27 mouse cellular contexts compared by ENCODE assay signal in genomic region chr13:73473746-73474145, GRCm38 (mm10). TPM values are rescaled to one million over a fixed set of nuclear protein-coding genes. Genes with fewer than 3 reads are reported as not detected.
A peak's percentile ranks its signal among the peaks of the same experiment; 100 is the strongest.
DNase-seq lines count a peak whose midpoint lies in the region; ATAC-seq and TF ChIP-seq lines count a peak whose summit lies in the region.
"Had no signal": no experiment of that assay in that cellular context is flagged by ENCODE, and none has a peak within 500 bp of the region (broad histone marks: within the 10 kb centered on the region; RNA-seq: fewer than 3 reads in every experiment).

No protein-coding gene starts in this region.

- DNase-seq in liver, embryonic 11.5 days (ENCODE audit: low spot score): no peak
- DNase-seq in liver: no peak
- no peak for DNase-seq in cerebellum, adult 9-10 months
- DNase-seq: adrenal gland, adult 2 months; adrenal gland, postnatal 36 days; gastrocnemius, adult 2 months; heart, adult 2 months; heart, postnatal 36 days; kidney, adult 9 months; kidney, postnatal 10 days; lung, postnatal 14 days; right cerebral cortex, postnatal 25 days; thymus, postnatal 14 days had no signal

- TF ChIP-seq CTCF in bone marrow, adult 2 months (IDR thresholded peaks at IDR 0.05; ENCODE audit: control insufficient read depth, insufficient read depth, low read length): no peak

- H3K4me1 ChIP-seq in erythroblast, embryonic 14.5 days (ENCODE audit: control insufficient read depth): peaks cover 100% of the 10 kb centered on the region
- peaks cover 86% of the 10 kb centered on the region for H3K4me1 ChIP-seq in liver, embryonic 11.5 days (replicated peaks; ENCODE audit: control insufficient read depth, insufficient read depth, low read length)
- peaks cover 20% of the 10 kb centered on the region for H3K4me1 ChIP-seq in bone marrow, adult 2 months (ENCODE audit: control insufficient read depth, insufficient read depth, low read length)
- H3K4me1 ChIP-seq in liver, embryonic 16.5 days (ENCODE audit: control insufficient read depth, low read depth, low read length): peaks cover 94% of the 10 kb centered on the region

- H3K27me3 ChIP-seq in erythroblast, embryonic 14.5 days (ENCODE audit: control insufficient read depth): no peaks in the 10 kb centered on the region
- H3K27me3 ChIP-seq in liver, embryonic 11.5 days (replicated peaks; ENCODE audit: control insufficient read depth, insufficient read depth, low read length): no peaks in the 10 kb centered on the region
- H3K27me3 ChIP-seq in liver, embryonic 16.5 days (ENCODE audit: control insufficient read depth, insufficient read depth, low read depth, low read length): no peaks in the 10 kb centered on the region
- H3K27me3 ChIP-seq: CH12.LX; embryonic facial prominence, embryonic 15.5 days; forebrain, embryonic 15.5 days; heart, embryonic 15.5 days; hindbrain, embryonic 13.5 days; midbrain, embryonic 12.5 days; stomach, embryonic 15.5 days had no signal

- no peaks in the 10 kb centered on the region for H3K9me3 ChIP-seq in erythroblast, embryonic 14.5 days (ENCODE audit: control insufficient read depth, low read length)
- no peaks in the 10 kb centered on the region for H3K9me3 ChIP-seq in liver, embryonic 11.5 days (ENCODE audit: control insufficient read depth, low read length)
- no peaks in the 10 kb centered on the region for H3K9me3 ChIP-seq in liver, embryonic 16.5 days (replicated peaks; ENCODE audit: control insufficient read depth, low read length)
- H3K9me3 ChIP-seq: embryonic facial prominence, embryonic 10.5 days; embryonic facial prominence, embryonic 15.5 days; forebrain, embryonic 15.5 days; heart, embryonic 15.5 days; hindbrain, embryonic 13.5 days; midbrain, embryonic 12.5 days; stomach, embryonic 15.5 days had no signal

- peak overlapping the region; percentile 95 for H3K27ac ChIP-seq in liver, embryonic 11.5 days (ENCODE audit: low read depth, low read length)
- peak overlapping the region; percentile 75 for H3K27ac ChIP-seq in bone marrow, adult 2 months (ENCODE audit: control insufficient read depth, insufficient read depth, low read depth, low read length, poor library complexity)
- H3K27ac ChIP-seq in liver, embryonic 16.5 days (ENCODE audit: low read length): peak overlapping the region; percentile 99
- H3K27ac ChIP-seq: embryonic facial prominence, embryonic 15.5 days; forebrain, embryonic 15.5 days; gastrocnemius, adult 2 months; heart, adult 2 months; heart, embryonic 15.5 days; hindbrain, embryonic 13.5 days; midbrain, embryonic 12.5 days; stomach, embryonic 15.5 days had no signal

- no peak for ATAC-seq in erythroblast, adult 5-6 weeks (replicated peaks; ENCODE audit: low FRiP score, poor library complexity, severe bottlenecking)
- no peak for ATAC-seq in liver, embryonic 11.5 days (replicated peaks; ENCODE audit: low FRiP score)
- no peak for ATAC-seq in liver, embryonic 16.5 days (ENCODE audit: low read depth)
- ATAC-seq: activated CD4-positive, CD25-positive, alpha-beta regulatory T cell, adult 4 months; forebrain, embryonic 15.5 days; intestine, postnatal 0 days had no signal

- peak overlapping the region; percentile 53 for H3K4me3 ChIP-seq in erythroblast, embryonic 14.5 days (replicated peaks)
- H3K4me3 ChIP-seq in liver, embryonic 11.5 days (ENCODE audit: low read depth, low read length): no peak overlapping the region
- H3K4me3 ChIP-seq in bone marrow, adult 2 months (replicated peaks; ENCODE audit: control insufficient read depth, low read depth, low read length): no peak overlapping the region
- H3K4me3 ChIP-seq in liver, embryonic 16.5 days (ENCODE audit: low read depth, low read length): no peak overlapping the region
- H3K4me3 ChIP-seq: embryonic facial prominence, embryonic 10.5 days; embryonic facial prominence, embryonic 15.5 days; forebrain, embryonic 15.5 days; gastrocnemius, adult 2 months; heart, adult 2 months; heart, embryonic 15.5 days; hindbrain, embryonic 13.5 days; midbrain, embryonic 12.5 days; stomach, embryonic 15.5 days had no signal

- peak overlapping the region; percentile 15; the same call in 1 of the 2 replicates for H3K4me2 ChIP-seq in liver, embryonic 11.5 days
- peak overlapping the region; percentile 73 for H3K4me2 ChIP-seq in liver, embryonic 16.5 days (ENCODE audit: low read depth, low read length)
- H3K4me2 ChIP-seq: embryonic facial prominence, embryonic 15.5 days; forebrain, embryonic 15.5 days; heart, embryonic 15.5 days; hindbrain, embryonic 13.5 days; midbrain, embryonic 12.5 days; stomach, embryonic 15.5 days had no signal

- H3K36me3 ChIP-seq in erythroblast, embryonic 14.5 days (ENCODE audit: control insufficient read depth): peaks cover 100% of the 10 kb centered on the region
- H3K36me3 ChIP-seq in liver, embryonic 11.5 days (ENCODE audit: control insufficient read depth, insufficient read depth, low read length): peaks cover 12% of the 10 kb centered on the region; the same call in 1 of the 2 replicates
- peaks cover 8% of the 10 kb centered on the region for H3K36me3 ChIP-seq in liver, embryonic 16.5 days (ENCODE audit: control insufficient read depth, insufficient read depth)
- H3K36me3 ChIP-seq: embryonic facial prominence, embryonic 15.5 days; forebrain, embryonic 15.5 days; heart, embryonic 15.5 days; stomach, embryonic 15.5 days had no signal

- 91% methylated on average over 2 of the region's 2 CpGs for WGBS in liver, embryonic 11.5 days
- WGBS in bone marrow, adult 2 months: 95% methylated on average over 2 of the region's 2 CpGs
- 89% methylated on average over 2 of the region's 2 CpGs for WGBS in liver, embryonic 16.5 days (ENCODE audit: insufficient replicate concordance)

- peak overlapping the region; percentile 64 for H3K9ac ChIP-seq in liver, embryonic 11.5 days (ENCODE audit: low read depth, low read length)
- peak overlapping the region; percentile 40 for H3K9ac ChIP-seq in liver, embryonic 16.5 days (ENCODE audit: low read depth, low read length)
- H3K9ac ChIP-seq: embryonic facial prominence, embryonic 15.5 days; forebrain, embryonic 15.5 days; heart, embryonic 15.5 days; hindbrain, embryonic 13.5 days; midbrain, embryonic 12.5 days; stomach, embryonic 15.5 days had no signal

- TF ChIP-seq POLR2A in bone marrow, adult 2 months (IDR thresholded peaks at IDR 0.05; ENCODE audit: borderline replicate concordance, control insufficient read depth, low read depth, low read length): no peak

RNA-seq across cellular contexts. Expression of gene Lpcat1, which starts 6.7 kb away (rescaled TPM):
- 11.1 and 15.4 TPM in 2 replicates for polyA plus RNA-seq in erythroblast, embryonic 14.5 days (2012)
- 72.5 and 89.3 TPM in 2 replicates for total RNA-seq in erythroblast, adult 5-6 weeks (2015; ENCODE audit: low replicate concordance)
- 176 and 246 TPM in 2 replicates for total RNA-seq in erythroblast, adult 5-6 weeks (2017; ENCODE audit: low replicate concordance)
- 81.9 and 84.0 TPM in 2 replicates for polyA plus RNA-seq in liver, embryonic 11.5 days (2014; fragmentation: Nextera tagmentation; extraction: Ambion mirVana)
- polyA plus RNA-seq in bone marrow, adult 2 months (2011; ENCODE audit: insufficient read depth, insufficient read length, low replicate concordance, missing spikeins): 92.1 and 108 TPM in 2 replicates
- polyA plus RNA-seq in liver, embryonic 16.5 days (2015; fragmentation: Nextera tagmentation; extraction: Ambion mirVana): 59.4 and 64.7 TPM in 2 replicates
